Mouse (Mus musculus) adrenal gland, postnatal 14 days (tissue): ENCODE measurements around the gene Macrod1. TPM values are rescaled to one million over a fixed set of nuclear protein-coding genes. Genes with fewer than 3 reads are reported as not detected.
A peak's percentile ranks its signal among the peaks of the same experiment; 100 is the strongest.

Experiments
- DNase-seq: peaks from one replicate; pipeline ENCODE4 v3.0.0; 2021; ENCODE audit warnings: mixed read lengths
- total RNA-seq: library from RNA; stranded (reverse); gene quantifications from 2 replicates; pipeline ENCODE4 v1.2.3, GENCODE M21; 2021

Gene Macrod1
- total RNA-seq, 1 experiment from 2014 or later, result 118 TPM

DNA sequence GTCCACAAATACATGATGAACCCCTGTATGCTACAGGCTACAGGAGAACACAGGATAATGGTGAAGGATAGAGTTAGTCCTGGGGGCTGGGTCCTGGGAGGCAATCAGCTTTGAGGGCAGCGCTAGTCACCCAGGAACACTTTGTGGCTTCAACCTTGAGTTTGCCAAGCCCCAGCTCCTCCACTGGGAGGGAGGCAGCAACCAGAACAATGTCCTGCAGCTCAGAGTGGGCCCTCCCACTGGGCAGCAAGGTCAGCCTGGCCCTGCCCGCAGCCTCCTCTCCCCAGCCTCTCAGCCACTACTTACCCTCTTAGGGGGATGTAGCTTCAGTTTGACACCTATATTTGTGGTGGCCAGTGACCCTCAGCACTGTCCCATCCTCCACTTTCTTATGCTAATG lies 111.8 kb downstream of the Macrod1 start:
- DNase-seq, result no peak

DNA sequence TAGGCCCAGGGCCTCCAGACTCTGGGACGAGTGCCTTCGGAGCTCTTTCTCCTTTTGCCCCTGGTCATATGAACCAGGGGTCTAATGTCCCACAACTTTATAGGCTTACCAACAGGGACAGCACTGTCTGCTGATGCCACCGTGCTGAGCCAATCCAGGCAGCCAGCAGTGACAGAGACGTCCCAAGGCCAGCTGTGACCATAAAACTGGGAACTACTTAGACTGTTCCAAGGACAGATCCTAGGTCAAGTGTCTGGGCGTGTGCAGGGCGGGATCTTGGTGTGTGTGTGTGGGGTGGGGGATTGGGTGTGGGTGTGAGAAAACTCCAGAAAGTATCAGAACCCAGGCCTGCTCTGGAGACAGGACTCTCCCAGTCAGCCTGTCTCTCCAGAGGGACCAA lies 114.3 kb downstream of the Macrod1 start:
- DNase-seq, result peak; percentile 38

DNA sequence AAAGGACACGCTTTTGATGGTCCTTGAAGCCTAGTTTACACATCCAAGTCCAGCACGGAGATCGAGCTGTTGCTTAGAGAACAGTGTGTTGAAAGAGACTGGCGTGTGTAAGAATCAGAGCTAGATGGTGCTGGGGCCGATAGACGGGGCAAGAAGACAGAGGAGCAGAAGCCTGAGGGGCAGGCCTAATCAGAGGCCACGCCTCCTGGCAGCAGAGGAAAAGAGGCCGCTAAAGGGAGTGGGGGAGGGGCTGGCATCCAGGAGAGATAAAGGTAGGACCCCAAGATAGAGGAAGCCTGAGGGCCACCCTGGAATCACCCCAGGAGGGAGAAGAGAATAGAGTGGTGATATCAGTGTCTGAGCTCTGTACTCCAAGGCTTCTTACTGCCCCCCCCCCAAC lies 114.8 kb downstream of the Macrod1 start:
- peak; percentile 26 for DNase-seq

DNA sequence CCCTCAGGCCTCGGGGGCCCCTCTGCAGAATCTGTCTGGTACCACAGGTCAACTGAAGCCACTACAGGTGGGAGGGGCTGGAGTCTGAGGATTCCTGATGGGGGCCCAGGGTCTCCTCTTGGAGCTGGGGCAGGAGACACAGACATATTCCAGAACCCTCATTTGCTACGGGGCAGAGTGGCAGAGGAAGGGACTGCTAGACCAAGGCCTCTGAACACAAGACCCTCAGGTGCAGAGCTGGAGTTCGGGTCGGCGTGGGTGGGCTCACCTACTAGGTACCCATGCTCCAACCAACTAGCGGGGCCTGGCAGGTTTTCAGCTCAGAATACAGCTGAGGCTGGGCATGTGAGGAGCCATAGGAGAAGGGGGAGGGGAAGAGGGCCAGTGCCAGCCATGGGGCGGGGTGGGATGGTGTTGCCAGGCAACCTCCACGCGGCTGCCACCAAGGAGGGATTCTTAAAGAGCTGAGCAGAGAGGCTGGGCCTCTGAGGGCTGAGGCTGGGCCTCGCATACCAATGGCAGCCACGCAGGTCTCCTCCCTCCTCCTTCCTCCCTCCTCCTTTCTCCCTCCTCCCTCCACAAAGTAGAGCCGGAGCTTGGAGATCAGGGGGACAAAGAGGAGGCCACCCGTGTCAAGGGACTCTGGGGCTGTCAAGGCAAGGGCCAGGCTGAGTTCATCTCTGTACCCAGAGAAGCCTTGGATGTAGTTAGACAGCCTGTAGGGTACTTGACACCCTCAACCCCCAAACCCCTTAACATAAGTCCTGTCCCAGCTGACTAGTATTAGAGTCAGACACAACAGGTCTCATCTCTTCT lies 115.6 kb downstream of the Macrod1 start:
- DNase-seq, result no peak

DNA sequence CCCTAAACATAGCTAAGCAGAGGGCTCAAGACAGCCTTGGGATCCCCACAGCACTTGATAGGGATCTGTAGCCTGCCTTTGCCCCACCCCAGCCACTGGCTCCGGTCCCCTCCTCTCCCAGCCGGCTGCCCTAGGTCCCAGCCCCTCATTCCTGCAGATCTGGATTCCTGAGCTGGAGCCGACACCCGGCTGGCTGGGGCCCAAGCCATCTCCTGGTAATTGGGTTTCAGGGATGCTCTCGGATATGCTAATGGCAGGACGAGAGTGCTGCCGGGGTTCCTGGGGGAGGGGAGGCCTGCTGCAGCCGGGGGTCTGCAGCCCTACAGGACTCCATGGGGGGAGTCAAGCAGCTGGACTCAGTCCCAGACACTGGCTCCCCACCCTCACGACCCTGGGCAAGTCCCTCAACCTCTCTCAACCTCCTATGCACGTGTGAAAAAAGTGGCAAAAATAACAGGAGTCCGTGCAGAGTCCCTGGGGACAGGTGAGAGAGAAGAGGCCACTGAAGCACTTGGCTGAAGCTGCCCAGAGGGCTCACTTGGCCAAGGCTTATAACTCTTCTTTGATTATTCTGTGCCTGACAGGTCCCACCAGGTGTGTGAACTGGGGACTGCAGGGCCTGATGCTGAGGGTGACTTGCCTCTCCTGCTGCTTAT lies 119.6 kb downstream of the Macrod1 start:
- DNase-seq, result no peak

DNA sequence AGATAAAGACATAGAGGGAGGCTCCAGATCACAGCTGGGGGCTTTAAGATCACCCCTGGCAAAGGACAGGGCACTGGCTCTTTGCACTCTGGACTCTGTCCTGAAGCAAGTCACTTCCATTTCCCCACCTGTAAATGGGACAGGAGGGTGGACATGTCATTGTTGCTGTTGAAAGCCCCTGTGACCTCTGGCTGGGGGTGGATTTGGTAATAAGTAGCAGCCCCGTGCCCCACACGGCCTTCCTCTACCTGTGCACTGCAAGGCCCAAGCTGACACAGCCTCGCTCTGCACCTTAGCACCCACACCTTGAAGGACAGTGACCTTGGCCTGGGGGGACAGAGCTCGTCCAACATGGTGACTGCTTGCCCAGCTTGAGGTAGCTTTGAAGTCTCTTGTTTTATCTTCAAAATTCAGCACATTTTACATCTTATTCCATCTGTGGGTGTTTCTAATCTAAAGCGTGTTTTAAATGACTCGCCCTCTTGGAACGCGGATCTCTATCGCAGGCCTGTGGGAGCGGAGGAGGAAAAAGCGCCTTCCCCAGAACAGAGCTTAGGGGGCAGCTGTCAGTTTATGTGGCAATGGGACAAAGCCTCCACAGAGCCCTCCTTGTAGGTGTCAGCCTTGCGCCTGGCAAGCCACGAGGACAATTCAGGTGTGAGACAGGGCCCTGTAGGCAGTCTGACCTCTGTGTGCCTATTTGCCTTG lies 121.3 kb downstream of the Macrod1 start:
- DNase-seq, result no peak

DNA sequence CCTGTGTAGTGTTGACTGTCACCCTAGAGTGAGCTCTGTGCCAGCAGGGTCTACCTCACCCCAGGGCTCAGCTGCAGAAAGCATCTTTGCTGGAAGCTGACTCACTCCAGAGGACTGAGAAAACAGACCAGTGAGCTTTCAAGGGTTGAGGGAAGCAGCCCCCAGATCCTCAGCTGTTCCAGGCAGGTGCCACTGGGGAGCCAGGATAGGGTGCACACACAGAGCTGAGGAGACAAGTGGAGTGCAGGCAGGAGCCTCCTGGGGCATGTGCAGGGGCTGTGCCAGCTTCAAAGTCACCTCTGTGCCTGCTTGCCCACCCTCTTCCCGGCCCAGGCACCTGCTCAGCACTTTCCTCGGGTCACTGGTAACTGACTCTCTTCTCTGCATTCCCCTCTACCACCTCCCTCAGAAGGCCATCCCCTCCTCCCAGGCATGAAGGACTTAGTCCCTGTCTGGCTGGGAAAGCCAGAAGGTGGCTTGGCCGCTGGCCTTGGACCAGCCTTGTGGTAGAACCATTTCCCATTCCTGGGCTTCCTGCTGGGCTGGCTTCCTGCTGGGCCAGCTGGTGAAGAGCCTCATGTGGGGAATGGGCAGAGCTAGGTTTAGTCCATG lies 122.3 kb downstream of the Macrod1 start:
- peak; percentile 45 for DNase-seq

DNA sequence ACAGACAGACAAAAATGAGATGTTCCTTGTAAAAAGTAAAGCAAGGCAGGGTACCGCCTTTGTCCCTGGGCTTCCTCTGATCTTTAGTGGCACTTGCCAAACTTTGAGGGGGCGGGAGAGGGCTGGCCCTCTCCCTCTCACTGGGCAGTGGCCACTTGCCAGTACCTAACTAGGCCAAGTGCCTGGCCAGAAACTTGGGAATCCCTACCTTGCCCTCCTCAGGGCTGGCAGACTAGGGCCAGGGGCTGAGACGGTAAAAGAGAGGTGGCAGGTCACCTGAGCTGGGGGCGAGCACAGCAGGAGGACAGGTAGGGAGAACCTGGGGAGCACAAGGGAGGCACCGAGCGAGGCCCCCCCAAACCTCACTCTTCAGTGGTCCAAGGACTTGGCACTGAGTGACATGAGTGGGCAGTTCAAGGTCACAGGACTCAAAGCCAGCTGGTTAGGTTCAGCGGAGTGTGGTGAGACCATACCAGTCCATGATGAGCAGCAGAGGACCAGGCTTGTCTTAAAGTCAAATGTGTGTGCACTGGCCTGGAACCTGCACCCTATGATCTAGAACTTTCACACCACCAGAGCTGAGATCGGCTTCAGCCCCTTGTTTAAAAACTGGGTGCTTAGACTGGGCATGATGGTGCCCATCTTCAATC lies 124.3 kb downstream of the Macrod1 start:
- DNase-seq, result peak; percentile 73

DNA sequence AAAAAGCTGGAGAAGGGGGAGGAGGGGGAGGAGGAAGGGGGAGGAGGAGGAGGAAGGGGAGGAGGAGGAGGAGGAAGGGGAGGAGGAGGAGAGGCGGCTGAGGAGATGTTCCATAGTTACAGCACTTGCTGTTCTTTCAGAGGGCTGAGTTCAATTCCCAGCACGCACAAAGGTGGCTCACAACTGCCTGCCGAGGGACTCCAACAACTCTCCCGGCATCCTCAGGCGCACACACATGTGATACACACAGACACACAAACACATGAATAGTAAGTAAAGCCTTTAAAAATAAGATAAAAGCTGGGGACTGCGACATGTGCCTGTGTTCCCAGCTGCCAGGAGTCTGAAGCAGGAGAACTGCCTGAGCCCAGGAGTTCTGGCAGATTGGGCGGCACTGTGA lies 124.9 kb downstream of the Macrod1 start:
- no peak for DNase-seq

DNA sequence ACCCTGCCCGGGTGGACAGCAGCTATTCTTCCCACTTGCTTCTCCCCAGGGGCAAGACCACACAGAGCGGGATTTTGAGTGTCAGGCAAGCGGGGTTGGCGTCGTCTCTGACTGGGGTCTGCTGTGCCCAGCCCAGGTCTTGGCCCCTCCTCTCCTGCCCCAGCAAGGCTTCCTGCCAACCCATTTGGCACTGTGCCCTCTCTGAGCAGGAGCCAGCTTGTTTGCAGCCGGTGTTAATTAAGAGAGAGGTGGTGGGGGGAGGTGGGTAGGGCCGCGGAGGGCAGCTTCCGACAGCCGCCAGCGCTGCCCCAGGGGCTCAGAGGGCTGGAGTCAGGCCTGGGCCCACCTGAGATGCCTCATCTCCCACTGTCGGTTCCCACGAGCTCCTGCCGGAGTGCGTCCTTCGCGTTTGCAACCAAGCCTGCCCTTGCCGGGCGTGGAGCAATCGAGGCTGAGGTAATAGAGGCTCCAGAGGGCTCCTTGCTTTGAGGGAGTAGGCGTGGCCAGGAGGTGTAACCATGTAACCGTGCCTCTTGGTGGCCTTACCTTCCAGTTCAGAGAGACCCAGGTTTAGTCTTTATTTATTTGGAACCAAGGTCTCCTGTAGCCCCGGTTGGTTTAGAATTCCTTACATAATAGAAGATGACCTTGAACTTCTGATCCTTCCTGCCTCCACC lies 125.8 kb downstream of the Macrod1 start:
- peak; percentile 80 for DNase-seq

DNA sequence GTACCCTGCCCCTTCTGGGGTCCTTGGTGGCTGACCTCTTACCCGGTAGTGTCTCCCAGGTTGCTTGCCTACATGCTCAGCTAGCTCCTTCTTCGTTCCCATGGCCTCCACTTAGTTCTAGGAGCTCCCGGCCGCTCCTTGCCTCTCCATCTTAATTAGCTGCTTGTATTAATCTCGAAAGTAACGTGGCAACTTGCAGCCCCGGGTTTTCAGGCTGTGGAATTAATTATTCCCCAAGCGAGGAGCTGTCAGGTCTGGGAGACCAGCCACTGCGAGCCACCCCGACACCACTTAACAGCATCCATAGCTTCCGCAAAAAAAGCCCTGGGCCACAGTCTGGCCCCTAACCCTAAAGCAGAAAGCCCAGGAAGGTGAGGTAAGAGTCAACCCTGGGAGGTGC lies 126.8 kb downstream of the Macrod1 start:
- DNase-seq, result no peak

DNA sequence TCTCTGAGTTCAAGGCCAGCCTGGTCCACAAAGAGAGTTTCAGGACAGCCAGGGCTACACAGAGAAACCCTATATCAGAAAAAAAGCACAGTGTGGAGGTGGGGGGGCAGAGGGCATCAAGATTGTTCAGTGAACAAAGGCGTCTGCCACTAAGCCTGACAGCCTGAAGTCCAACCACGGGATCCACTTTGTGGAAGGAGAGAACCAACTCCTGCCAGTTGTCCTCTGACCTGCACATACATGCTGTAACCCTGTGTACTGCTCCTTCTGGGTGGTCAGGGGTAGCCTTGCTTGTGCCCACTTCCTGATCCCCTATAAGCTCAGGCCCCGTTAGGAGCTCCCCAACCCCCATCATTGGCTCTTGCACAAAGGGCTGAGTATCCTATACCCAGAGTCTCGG lies 128.4 kb downstream of the Macrod1 start:
- DNase-seq, result no peak

DNA sequence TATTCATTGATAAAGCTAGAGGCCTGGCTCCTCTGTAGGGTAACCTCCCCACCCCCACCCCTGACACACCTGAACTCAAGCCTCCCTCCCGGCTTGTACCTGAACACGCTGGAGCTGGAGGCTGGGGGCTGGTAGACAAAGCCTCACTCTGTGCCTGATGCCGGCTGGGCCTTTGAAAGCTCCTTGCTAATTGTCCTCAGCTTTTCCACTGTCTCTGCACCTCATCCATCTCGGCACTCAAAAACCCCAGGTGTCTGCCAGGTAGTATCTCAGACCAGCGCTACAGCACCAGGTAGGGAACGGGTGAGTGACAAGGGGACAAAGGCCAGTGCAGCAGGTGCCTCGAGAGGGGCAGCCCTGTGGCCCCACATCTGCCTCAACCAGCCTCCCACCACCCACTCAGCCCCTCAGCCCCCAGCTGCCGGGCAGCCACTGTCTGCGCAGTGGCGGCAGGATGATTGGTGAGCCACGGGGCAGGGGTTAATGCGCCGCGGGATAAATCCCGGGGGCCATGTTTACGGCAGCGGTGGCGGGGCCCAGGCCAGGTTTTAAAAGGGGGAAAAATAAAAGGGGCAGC lies 129.2 kb downstream of the Macrod1 start:
- no peak for DNase-seq

DNA sequence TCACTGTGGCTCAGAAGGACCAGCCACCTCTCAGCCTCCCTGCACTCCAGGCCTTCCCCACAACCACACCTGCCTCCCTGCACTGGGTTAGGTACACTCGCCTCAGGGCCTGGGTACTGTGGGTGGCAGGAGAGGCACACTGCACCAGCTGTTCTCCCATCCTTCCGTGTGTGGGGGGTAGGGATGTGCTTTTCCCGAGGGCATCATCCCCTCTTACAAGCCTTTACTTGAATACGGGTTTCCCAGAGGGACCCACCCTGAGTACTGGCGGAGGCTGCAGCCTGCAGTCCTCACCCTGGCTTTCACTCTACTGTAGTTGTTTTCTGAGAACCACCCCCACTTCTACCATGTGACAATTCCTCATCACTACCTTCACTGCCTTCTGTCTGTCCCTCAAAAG lies 130.5 kb downstream of the Macrod1 start:
- DNase-seq, result no peak

DNA sequence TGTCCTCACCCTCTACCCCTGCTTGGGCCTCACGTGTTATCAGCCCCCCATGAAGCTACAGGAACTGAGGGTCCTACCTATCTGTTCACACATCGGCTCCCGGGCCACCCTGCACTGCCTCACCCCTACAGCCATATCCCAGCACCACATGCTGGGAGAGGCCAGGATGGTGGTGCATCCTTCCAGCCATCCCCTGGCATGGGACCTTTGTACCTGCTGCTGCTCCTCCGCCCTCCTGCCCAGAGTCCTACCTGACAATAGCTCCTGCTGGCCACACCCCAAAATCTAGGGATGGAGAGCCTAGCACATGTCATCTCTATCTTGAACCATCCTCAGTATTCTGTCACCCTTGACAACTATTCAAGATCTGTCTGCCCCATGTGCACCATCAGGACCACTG lies 132.4 kb downstream of the Macrod1 start:
- no peak for DNase-seq

DNA sequence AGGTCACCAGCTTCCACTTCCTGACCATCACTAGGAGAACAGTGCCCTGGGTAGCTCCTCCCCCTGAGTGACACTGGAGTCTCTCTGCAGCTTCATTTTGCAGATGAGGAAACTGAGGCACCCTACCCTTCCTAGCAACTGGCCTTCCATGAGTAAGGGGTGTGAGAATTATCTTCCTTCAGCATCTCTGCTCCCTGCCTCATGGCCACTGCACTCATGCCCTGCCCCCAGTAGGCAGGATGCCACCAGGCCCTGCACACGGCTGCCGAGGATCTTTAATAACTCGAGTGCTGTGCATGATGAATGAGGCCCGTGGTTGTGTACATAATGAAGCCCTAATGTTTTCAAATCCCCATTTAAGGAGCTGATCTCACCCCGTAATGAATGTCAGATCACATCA lies 134.4 kb downstream of the Macrod1 start:
- DNase-seq, result no peak

DNA sequence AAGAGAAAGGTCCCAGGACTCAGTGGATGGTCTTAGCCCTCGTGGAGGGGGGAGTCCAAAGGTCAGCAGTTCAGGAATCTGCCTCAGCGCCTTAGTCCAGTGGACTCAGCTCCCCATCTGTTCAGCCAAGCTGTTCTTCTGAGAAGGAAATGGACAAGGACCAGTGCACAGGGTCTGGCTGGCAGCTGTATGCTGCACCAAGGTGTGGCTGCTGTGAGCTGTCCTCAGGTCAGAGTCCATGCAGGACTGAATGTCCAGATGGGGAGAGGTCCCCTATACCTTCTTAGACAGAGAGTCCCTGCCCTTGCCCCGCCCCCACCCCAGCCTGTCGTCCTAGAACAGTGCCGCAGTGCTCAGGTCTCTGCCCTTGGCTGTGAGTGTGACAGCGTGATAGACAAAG lies 135.0 kb downstream of the Macrod1 start:
- no peak for DNase-seq

DNA sequence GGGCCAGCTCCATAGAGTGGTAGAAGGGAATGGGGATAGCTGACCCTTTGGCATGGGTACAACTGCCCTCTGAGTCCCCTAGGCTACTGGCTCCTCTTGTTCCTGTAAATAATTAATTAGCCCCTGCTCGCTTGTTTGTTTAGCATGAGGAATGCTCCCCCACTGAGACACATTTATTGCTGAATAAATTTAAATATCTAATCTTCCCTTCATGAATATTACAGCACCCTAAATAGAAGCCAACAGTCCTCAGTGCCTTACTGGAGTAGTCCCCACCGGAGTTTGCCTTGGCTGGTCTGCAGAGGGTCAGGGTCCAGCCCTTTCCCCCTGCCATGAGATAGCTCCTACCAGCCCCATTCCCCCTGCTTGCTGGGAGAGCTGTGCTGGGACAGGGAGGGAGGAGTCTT lies 136.0 kb downstream of the Macrod1 start:
- DNase-seq, result no peak

DNA sequence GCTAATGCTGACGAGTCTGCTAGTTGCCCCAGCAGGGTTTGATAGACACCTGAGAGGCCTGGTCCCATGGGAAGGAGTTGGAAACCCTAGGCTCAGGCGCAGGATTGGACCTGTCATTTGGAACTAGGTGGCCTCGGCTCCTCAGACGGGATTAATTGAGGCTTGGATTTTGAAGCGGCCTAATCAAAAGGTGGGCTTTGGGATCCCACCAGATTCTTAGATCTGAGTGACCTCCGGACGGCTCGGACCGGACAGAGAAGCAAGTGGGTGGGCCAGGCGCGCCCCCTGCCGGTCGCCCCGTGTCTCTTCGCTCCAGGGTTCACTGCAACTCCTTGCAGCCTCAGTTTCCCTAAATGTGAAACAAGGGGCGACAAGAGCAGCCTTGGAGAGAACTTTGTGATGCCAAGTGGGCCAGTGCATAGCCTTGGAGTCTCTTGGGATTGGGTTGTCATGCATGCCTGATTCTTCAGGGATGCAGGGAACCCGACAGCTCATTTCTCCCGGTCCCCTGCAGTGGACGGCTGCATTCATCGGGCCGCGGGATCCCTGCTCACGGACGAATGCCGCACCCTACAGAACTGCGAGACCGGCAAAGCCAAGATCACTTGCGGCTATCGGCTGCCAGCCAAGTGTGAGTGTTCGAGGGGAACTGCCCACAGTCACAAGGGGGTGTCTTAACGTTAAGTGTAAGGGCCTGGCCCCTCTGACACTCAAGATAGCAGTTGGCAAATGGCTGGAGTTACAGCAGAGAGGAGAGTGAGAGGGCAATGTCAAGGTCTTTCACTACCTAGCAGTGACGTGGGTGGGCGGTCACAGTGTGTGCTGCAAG lies 139.5 kb downstream of the Macrod1 start:
- peak; percentile 77 for DNase-seq

DNA sequence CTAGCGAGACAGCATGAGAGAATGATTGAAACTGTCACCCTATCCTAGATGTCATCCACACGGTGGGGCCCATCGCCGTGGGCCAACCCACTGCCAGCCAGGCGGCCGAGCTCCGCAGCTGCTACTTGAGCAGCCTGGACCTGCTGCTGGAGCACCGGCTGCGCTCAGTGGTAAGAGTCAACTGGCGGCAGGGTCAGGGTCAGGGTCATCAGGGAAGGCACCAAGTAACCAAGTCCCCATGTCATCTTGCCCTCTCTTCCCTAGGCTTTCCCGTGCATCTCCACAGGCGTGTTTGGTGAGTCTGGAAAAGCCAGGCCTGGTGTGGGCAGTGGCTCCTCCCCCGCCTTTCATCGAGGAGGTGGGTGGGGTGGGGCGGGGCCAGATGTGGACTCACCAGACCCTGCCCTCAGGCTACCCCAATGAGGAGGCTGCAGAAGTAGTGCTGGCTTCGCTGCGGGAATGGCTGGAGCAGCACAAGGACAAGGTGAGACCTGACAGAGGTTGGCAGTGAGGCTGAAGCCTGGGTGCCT lies 140.2 kb downstream of the Macrod1 start:
- DNase-seq, result peak; percentile 71
